Mouse (Mus musculus) stomach, postnatal 0 days (tissue): Measurements from ENCODE around the gene Crb1. TPM values are rescaled to one million over a fixed set of nuclear protein-coding genes. Genes with fewer than 3 reads are reported as not detected.

ENCODE experiments used
- ATAC-seq: fragments of 200-750 bp; cut with Nextera tagmentation; 2 replicates; pipeline ENCODE4 v1.8.0; 2017; ENCODE audit not compliant: low FRiP score, low TSS enrichment
- DNase-seq: peaks from one replicate; pipeline ENCODE4 v3.0.0-alpha.2; 2016; ENCODE audit warnings: low spot score
- H3K27ac ChIP-seq: fragments of 300-500 bp; sonication (generic); replicated peaks from 2 replicates; pipeline ENCODE4 v1.5.1; 2014; ENCODE audit warnings: mild to moderate bottlenecking, control low read depth
- H3K27me3 ChIP-seq: fragments of 300-500 bp; sonication (generic); 2 replicates; pipeline ENCODE4 v1.6.1; 2014; ENCODE audit warnings: low read length; ENCODE audit not compliant: control insufficient read depth, insufficient read depth
- H3K36me3 ChIP-seq: fragments of 300-500 bp; sonication (generic); 2 replicates; pipeline ENCODE4 v1.6.1; 2014; ENCODE audit warnings: low read length, mixed read lengths; ENCODE audit not compliant: control insufficient read depth, insufficient read depth
- H3K4me1 ChIP-seq: fragments of 300-500 bp; sonication (generic); replicated peaks from 2 replicates; pipeline ENCODE4 v1.6.1; 2014; ENCODE audit warnings: antibody characterized with exemption; ENCODE audit not compliant: control insufficient read depth, insufficient read depth
- H3K4me2 ChIP-seq: fragments of 300-500 bp; sonication (generic); replicated peaks from 2 replicates; pipeline ENCODE4 v1.6.1; 2014; ENCODE audit warnings: low read depth, mild to moderate bottlenecking, control low read depth, moderate library complexity
- H3K4me3 ChIP-seq: fragments of 300-500 bp; sonication (generic); 2 replicates; pipeline ENCODE4 v1.5.1; 2014; ENCODE audit warnings: low read depth, low read length, control low read depth
- H3K9ac ChIP-seq: fragments of 300-500 bp; sonication (generic); 2 replicates; pipeline ENCODE4 v1.6.1; 2014; ENCODE audit warnings: mild to moderate bottlenecking, low read length, control low read depth, mixed read lengths
- H3K9me3 ChIP-seq: fragments of 300-500 bp; sonication (generic); 2 replicates; pipeline ENCODE4 v1.6.1; 2016; ENCODE audit warnings: low read length; ENCODE audit not compliant: control insufficient read depth
- CTCF ChIP-seq: IDR thresholded peaks from 2 replicates; pipeline ENCODE4 v1.5.1; 2016; ENCODE audit warnings: antibody characterized with exemption, low read depth, mild to moderate bottlenecking, moderate library complexity
- EP300 ChIP-seq: optimal IDR thresholded peaks from 2 replicates; pipeline ENCODE3; 2016; ENCODE audit warnings: antibody characterized with exemption
- WGBS: fragments of 180-500 bp; shearing (Covaris S2); extraction: QIAGEN DNeasy Blood & Tissue Kit; methylation state at CpG from one replicate; pipeline ENCODE4 v1.1.7; 2014; 5-methylcytosine and 5-hydroxymethylcytosine counted together
- polyA plus RNA-seq: library from polyadenylated mRNA; unstranded; fragments of >200 nt; fragmentation: Nextera tagmentation; extraction: Ambion mirVana; gene quantifications from 2 replicates; pipeline ENCODE4 v1.2.1, GENCODE M21; 2015

Crb1 gene
- polyA plus RNA-seq, 1 experiment from 2014 or later: 0.04 TPM

DNA sequence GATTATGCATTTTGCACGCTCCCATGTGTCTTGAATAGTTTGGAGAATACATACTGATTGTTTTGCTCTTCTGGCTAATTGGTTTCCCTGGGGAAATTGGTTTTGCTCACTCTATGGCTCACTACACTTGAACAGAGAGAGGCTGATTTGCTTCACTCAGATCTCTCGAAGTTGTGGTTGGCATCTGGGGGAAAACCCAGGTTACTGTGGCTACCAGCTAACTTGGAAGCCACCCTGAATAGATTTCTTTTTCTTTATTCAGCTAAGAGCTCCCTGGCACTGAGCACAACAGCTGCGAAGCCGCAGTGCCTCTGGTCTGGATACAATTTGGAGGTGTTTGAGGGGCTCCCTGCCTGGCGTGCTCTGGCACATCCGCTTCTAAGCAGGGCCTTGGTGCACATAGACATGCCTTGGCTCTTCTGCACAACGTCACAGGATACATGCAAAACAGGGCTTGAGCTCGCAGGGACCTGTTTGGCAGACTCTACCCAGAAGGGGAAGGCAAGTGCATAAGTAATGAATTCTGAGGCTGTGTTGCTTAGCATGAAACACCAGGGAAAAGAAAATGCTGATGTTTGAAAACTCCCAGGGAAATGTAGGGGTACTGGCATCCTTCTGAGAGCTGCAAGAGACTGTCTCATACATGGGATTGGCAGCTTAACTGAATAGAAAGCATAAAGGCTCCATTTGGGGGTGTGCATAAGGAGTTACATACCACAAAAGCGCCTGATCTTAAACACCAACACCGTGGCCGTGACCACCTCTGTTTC, 30.1 kb downstream of the Crb1 start:
- no peak overlapping the region for H3K4me3 ChIP-seq
- H3K9ac ChIP-seq: no peak overlapping the region
- no peak overlapping the region for H3K4me2 ChIP-seq
- H3K36me3 ChIP-seq: no peaks in the 10 kb centered on the region
- no peaks in the 10 kb centered on the region for H3K9me3 ChIP-seq
- WGBS: 72% methylated on average over 11 of the region's 11 CpGs
- DNase-seq (no peak), ATAC-seq (no peak)
- TF ChIP-seq CTCF (no peak), EP300 (no peak)
- H3K27ac ChIP-seq: no peak overlapping the region
- H3K4me1 ChIP-seq: no peaks in the 10 kb centered on the region
- H3K27me3 ChIP-seq: no peaks in the 10 kb centered on the region

DNA sequence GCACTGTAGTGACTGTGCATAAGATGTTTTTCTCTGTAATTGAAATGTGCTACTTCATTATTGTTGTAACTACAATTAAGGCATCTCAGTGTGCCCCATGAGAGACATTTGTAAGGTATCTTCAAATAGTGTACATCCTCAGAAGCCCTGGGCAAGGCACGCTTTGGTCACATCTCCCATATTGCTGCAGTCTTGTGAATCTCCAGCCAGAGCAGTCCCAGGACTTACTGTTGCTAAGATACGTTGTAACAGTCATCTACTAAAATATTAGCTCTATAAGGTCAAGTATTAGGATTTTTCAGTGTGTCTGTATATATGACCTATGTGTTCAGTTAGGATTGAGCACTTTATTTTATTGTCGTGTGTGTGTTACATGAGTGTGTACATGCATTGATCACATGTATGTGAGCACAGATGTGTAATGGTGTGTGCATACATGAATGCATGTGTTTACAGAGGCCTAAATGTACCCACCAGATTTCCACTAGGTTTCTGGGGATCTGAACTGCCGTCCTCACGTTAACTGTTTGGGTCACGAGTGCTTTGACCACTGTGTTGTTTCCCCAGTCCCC, 30.8 kb downstream of the Crb1 start:
- Histone ChIP-seq H3K4me2 (no peak overlapping the region), H3K9ac (no peak overlapping the region), H3K27ac (no peak overlapping the region), H3K4me1 (no peaks in the 10 kb centered on the region), H3K9me3 (no peaks in the 10 kb centered on the region), H3K27me3 (no peaks in the 10 kb centered on the region), H3K4me3 (no peak overlapping the region), H3K36me3 (no peaks in the 10 kb centered on the region)
- 83% methylated on average over 6 of the region's 6 CpGs for WGBS
- DNase-seq: no peak
- TF ChIP-seq CTCF (no peak), EP300 (no peak)
- ATAC-seq: no peak

DNA sequence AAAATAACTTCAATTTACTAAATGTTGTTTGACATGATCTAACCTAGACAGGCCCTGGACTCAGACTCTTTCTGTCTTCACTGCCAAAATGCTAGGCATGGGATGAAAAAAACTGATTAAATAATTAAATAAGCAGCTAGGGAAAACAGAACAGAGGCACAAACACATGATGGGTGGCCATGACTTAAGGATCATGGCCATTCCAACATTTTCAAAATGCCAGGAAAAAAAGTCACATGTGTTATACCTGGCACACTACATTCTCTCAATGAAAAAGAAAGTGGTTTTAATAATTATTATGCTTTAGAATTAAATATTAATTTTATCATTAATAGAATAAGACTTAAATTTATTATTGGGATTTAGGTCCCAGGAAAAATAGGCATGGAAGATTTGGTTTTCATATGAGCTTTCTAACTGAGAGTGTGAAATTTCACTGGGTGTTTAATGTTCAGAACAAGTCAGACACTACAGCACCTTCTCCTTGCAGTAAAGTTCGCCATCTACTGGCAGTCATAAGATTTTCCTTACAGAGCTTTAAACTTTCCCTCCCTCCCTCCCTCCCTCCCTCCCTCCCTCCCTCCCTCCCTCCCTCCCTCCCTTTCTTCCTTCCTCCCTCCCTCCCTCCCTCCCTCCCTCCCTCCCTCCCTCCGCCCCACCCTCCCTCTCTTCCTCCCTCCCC, 36.6 kb downstream of the Crb1 start:
- ATAC-seq (no peak), DNase-seq (no peak)
- Histone ChIP-seq H3K27ac (no peak overlapping the region), H3K9ac (no peak overlapping the region), H3K4me3 (no peak overlapping the region), H3K9me3 (no peaks in the 10 kb centered on the region), H3K27me3 (no peaks in the 10 kb centered on the region), H3K4me2 (no peak overlapping the region), H3K4me1 (no peaks in the 10 kb centered on the region), H3K36me3 (no peaks in the 10 kb centered on the region)
- no peak for TF ChIP-seq EP300
- TF ChIP-seq CTCF: peak; percentile 68
- WGBS: 4% methylated on average over 1 of the region's 2 CpGs

DNA sequence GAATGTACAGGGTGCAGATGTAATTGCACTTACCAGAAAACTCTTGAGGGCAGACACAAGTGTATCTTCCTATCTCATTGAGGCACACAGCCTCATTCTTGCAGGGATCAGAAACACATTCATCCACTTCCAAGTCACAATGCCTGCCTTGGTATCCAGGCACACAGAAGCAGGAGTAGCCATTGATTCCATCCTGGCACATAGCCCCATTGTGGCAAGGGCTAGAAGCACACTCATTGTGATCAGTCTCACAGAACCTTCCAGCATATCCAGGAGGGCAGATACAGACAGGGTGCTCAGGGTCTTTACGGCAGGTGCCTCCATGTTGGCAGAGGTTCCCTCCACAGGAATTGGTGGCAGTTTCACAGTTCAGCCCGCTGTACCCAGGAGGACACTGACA, 39.9 kb downstream of the Crb1 start:
- Histone ChIP-seq H3K9me3 (no peaks in the 10 kb centered on the region), H3K36me3 (no peaks in the 10 kb centered on the region), H3K27me3 (no peaks in the 10 kb centered on the region), H3K4me2 (no peak overlapping the region), H3K4me1 (no peaks in the 10 kb centered on the region), H3K9ac (no peak overlapping the region), H3K4me3 (no peak overlapping the region), H3K27ac (no peak overlapping the region)
- 67% methylated on average over 2 of the region's 2 CpGs for WGBS
- TF ChIP-seq EP300 (no peak), CTCF (no peak)
- no peak for DNase-seq
- ATAC-seq: no peak

DNA sequence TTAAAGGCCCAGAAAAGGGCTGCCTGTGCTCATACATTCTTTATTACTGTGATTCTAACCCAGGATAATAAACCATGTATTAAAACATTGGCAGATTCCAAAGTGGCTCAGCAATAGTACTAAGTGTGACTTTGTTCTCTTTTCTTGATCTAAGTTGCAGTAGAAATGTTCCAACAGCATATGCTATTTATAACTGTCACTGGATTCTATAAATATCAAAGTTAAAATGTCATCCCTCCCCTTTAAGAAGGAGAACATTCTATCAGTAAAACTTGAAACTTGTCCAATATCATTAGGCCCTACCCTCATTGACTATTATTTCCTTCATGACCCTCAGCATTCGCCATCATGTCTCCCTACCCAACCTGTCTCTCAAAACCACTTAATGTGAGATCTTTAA, 48.1 kb downstream of the Crb1 start:
- Histone ChIP-seq H3K9me3 (no peaks in the 10 kb centered on the region), H3K9ac (no peak overlapping the region), H3K27ac (no peak overlapping the region), H3K36me3 (no peaks in the 10 kb centered on the region), H3K4me3 (no peak overlapping the region), H3K4me1 (no peaks in the 10 kb centered on the region), H3K4me2 (no peak overlapping the region), H3K27me3 (no peaks in the 10 kb centered on the region)
- ATAC-seq: no peak
- WGBS: 64% methylated on average over 1 of the region's 1 CpGs
- DNase-seq: no peak
- TF ChIP-seq CTCF (no peak), EP300 (no peak)

DNA sequence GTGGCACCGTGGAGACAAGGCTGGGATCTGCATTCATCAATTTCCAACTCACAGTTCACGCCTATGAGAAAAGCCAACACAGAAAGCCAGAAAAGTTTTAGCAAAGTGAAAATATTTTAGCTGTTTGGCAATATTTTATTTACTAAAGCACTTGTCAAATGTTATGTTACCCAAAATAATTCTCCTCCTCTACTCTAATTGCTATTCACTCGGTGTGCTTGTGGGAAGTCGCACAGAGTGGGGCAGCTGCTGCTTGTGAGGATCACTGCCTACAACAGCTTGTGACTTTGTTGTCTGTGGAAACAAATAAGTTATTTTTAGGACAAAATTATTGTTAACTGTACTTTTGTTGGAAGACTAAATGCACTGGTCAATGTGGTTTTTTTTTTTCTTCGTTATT, 48.6 kb downstream of the Crb1 start:
- ATAC-seq: no peak
- H3K4me1 ChIP-seq: no peaks in the 10 kb centered on the region
- TF ChIP-seq EP300: no peak
- no peak for TF ChIP-seq CTCF

More for the DNA sequence above, 48.6 kb downstream of the Crb1 start:
- Histone ChIP-seq H3K36me3 (no peaks in the 10 kb centered on the region), H3K9ac (no peak overlapping the region), H3K27me3 (no peaks in the 10 kb centered on the region), H3K4me2 (no peak overlapping the region), H3K4me3 (no peak overlapping the region), H3K27ac (no peak overlapping the region), H3K9me3 (no peaks in the 10 kb centered on the region)
- DNase-seq: no peak
- 71% methylated on average over 5 of the region's 5 CpGs for WGBS
